ENCODE assay signal across 7 mouse cellular contexts in genomic region chr2:122368995-122369739, GRCm38 (mm10). TPM values are rescaled to one million over a fixed set of nuclear protein-coding genes. Genes with fewer than 3 reads are reported as not detected.
DNase-seq lines count a peak whose midpoint lies in the region; ATAC-seq and TF ChIP-seq lines count a peak whose summit lies in the region.

TSS of gene Shf (minus strand) at chr2:122369162.

- peak; percentile 90 for ATAC-seq in embryonic facial prominence, embryonic 12.5 days (ENCODE audit: insufficient number of reproducible peaks, insufficient read depth, low FRiP score, low TSS enrichment)
- peak; percentile 91 for ATAC-seq in midbrain, embryonic 12.5 days (ENCODE audit: low FRiP score, low read depth)

- H3K4me3 ChIP-seq in embryonic facial prominence, embryonic 12.5 days: peak within 1 kb of the TSS; percentile 94
- peak within 1 kb of the TSS; percentile 96 for H3K4me3 ChIP-seq in limb, embryonic 10.5 days
- peak within 1 kb of the TSS; percentile 94 for H3K4me3 ChIP-seq in midbrain, embryonic 12.5 days
- H3K4me3 ChIP-seq in small intestine, adult 2 months (ENCODE audit: low read depth, low read length): peak within 1 kb of the TSS; percentile 86

- H3K27ac ChIP-seq in embryonic facial prominence, embryonic 12.5 days: peak within 1 kb of the TSS; percentile 46; the same call in 1 of the 2 replicates
- H3K27ac ChIP-seq in limb, embryonic 10.5 days: peak within 1 kb of the TSS; percentile 97
- peak within 1 kb of the TSS; percentile 70 for H3K27ac ChIP-seq in midbrain, embryonic 12.5 days (replicated peaks)
- H3K27ac ChIP-seq in small intestine, adult 2 months (ENCODE audit: insufficient read depth, low read depth, low read length): 0 out of 2 replicates have a peak within 1 kb of the TSS, but pooled peaks have one; percentile 17

- H3K36me3 ChIP-seq in embryonic facial prominence, embryonic 12.5 days: 0 out of 2 replicates have a peak, but pooled peaks cover under 1% of the 10 kb centered on the region
- H3K36me3 ChIP-seq in limb, embryonic 10.5 days: peaks cover 15% of the 10 kb centered on the region
- H3K36me3 ChIP-seq in midbrain, embryonic 12.5 days: peaks cover 4% of the 10 kb centered on the region; the same call in 1 of the 2 replicates
- no peaks in the 10 kb centered on the region for H3K36me3 ChIP-seq in small intestine, adult 2 months (ENCODE audit: control insufficient read depth, insufficient read depth, low read length)

- no peak for TF ChIP-seq CTCF in small intestine, adult 2 months (IDR thresholded peaks at IDR 0.05; ENCODE audit: extremely low read depth, insufficient read length, insufficient replicate concordance, low read depth, low read length)

- H3K4me1 ChIP-seq in embryonic facial prominence, embryonic 12.5 days: peaks cover 28% of the 10 kb centered on the region
- H3K4me1 ChIP-seq in limb, embryonic 10.5 days: peaks cover 33% of the 10 kb centered on the region
- H3K4me1 ChIP-seq in midbrain, embryonic 12.5 days: peaks cover 40% of the 10 kb centered on the region
- peaks cover 14% of the 10 kb centered on the region for H3K4me1 ChIP-seq in small intestine, adult 2 months (ENCODE audit: control insufficient read depth, insufficient read depth, insufficient read length, low read length)

- no peaks in the 10 kb centered on the region for H3K9me3 ChIP-seq in embryonic facial prominence, embryonic 12.5 days
- H3K9me3 ChIP-seq in limb, embryonic 10.5 days (replicated peaks): no peaks in the 10 kb centered on the region
- no peaks in the 10 kb centered on the region for H3K9me3 ChIP-seq in midbrain, embryonic 12.5 days

- DNase-seq in adrenal gland, postnatal 14 days: peak; percentile 96
- DNase-seq in heart, adult 11 months: peak; percentile 99
- DNase-seq in kidney, adult 18-20 months: peak; percentile 86
- DNase-seq in limb, embryonic 10.5 days (ENCODE audit: low spot score): peak; percentile 98

- peak within 1 kb of the TSS; percentile 90 for H3K9ac ChIP-seq in embryonic facial prominence, embryonic 12.5 days
- H3K9ac ChIP-seq in midbrain, embryonic 12.5 days (replicated peaks): peak within 1 kb of the TSS; percentile 96

- H3K4me2 ChIP-seq in embryonic facial prominence, embryonic 12.5 days (replicated peaks): peak within 1 kb of the TSS; percentile 81
- peak within 1 kb of the TSS; percentile 86 for H3K4me2 ChIP-seq in midbrain, embryonic 12.5 days (replicated peaks)

- no peaks in the 10 kb centered on the region for H3K27me3 ChIP-seq in embryonic facial prominence, embryonic 12.5 days
- H3K27me3 ChIP-seq in limb, embryonic 10.5 days (ENCODE audit: low read depth, poor library complexity, severe bottlenecking): peaks cover 18% of the 10 kb centered on the region
- H3K27me3 ChIP-seq in midbrain, embryonic 12.5 days: peaks cover 20% of the 10 kb centered on the region
- H3K27me3 ChIP-seq in small intestine, adult 2 months (ENCODE audit: control insufficient read depth, insufficient read depth, low read length): no peaks in the 10 kb centered on the region

- TF ChIP-seq POLR2A in small intestine, adult 2 months (IDR thresholded peaks at IDR 0.05; ENCODE audit: low read depth, low read length): peak; percentile 87; the same call in 1 of the 2 replicates

- WGBS in embryonic facial prominence, embryonic 12.5 days: under 1% methylated on average over 43 of the region's 54 CpGs
- WGBS in limb, embryonic 10.5 days: under 1% methylated on average over 52 of the region's 54 CpGs
- whole genome bisulfite sequencing in midbrain, embryonic 12.5 days: under 1% methylated on average over 31 of the region's 54 CpGs
- under 1% methylated on average over 50 of the region's 54 CpGs for WGBS in small intestine, adult 2 months

RNA-seq across cellular contexts. Expression of gene Shf, which starts in this region (rescaled TPM):
- 11.7 and 14.6 TPM in 2 replicates for total RNA-seq in adrenal gland, postnatal 14 days (2021)
- polyA plus RNA-seq in embryonic facial prominence, embryonic 12.5 days (2016; fragmentation: Nextera tagmentation; extraction: Ambion mirVana): 6.5 and 6.9 TPM in 2 replicates
- 5.4 TPM in 2 replicates for polyA plus RNA-seq in limb, embryonic 10.5 days (2016; fragmentation: Nextera tagmentation; extraction: Ambion mirVana)
- polyA plus RNA-seq in midbrain, embryonic 12.5 days (2016; fragmentation: Nextera tagmentation; extraction: Ambion mirVana): 9.2 TPM in 2 replicates
- polyA plus RNA-seq in small intestine, adult 2 months (2012; rRNA removed): 3.5 and 9.1 TPM in 2 replicates

Comparison
In these comparisons a context has a peak if more than half of its experiments do, and no peak if none do; other contexts are left out.
1. Peak in every context shown above with its lines: DNase-seq, ATAC-seq, H3K4me3 ChIP-seq and H3K27ac ChIP-seq.
2. H3K27ac ChIP-seq: peak in every context shown above with its lines; median percentile 97 in limb, embryonic 10.5 days; 70 in midbrain, embryonic 12.5 days; 46 in embryonic facial prominence, embryonic 12.5 days; 17 in small intestine, adult 2 months.